Mouse (Mus musculus): ENCODE measurements around the gene Mapk14.

DNA sequence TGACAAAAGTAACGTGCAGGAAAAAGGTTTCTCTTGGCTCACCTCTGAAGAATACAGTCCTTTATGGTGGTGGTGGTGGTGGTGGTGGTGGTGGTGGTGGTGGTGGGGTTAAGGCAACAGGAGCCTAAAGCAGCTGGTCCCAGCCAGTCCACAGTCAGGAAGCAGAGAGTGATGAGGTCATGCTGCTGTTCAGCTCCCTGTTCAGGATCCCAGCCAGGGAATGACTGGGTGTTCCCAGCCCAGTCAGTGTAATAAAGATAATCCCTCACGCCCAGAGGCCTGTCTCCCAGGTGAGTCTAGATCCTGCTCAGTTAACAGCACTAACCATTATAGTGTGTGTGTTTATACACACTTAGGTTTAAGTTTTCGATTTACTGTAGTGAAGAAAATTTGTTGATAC is 10.6 kb downstream of the Mapk14 start:
- TF ChIP-seq POLR2A (IDR thresholded peaks at IDR 0.05; ENCODE audit: insufficient read depth, low read length): no peak
- no peak for TF ChIP-seq CTCF (IDR thresholded peaks at IDR 0.05; ENCODE audit: low read depth, low read length)

Data from ES-Bruce4 (cell line).